Mouse (Mus musculus) stomach, postnatal 0 days (tissue): ENCODE data around the gene Fam219b.

Experiments used
- CTCF ChIP-seq: IDR thresholded peaks from 2 replicates; pipeline ENCODE4 v1.5.1; 2016; ENCODE audit warnings: antibody characterized with exemption, low read depth, mild to moderate bottlenecking, moderate library complexity
- EP300 ChIP-seq: optimal IDR thresholded peaks from 2 replicates; pipeline ENCODE3; 2016; ENCODE audit warnings: antibody characterized with exemption

- no peak for TF ChIP-seq EP300
- TF ChIP-seq CTCF = no peak
Observed at GRCm38 (mm10) chr9:57549186-57549585, 11.9 kb downstream of the Fam219b start.
